ENCODE assay signal across 14 mouse cellular contexts in the genomic region with DNA sequence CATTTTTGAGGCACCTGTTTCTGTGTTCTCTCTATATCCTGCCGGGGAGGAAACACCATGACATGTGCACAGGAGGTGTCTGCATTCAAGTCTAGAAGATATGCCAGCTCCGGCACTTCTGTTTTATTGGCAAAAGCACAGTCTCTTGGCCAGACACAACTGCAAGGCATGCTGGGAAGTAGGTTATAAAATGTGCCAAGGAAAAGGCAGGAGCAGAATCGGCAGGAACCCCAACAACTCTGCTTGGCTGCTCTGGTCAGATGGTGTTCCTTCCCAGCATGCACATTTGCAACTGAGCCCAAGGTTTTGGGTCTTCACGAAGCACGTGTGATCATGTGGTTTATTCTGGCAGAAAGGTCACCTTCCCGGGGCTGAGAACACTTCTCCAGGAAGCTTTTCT.
DNase-seq lines count a peak whose midpoint lies in the region; TF ChIP-seq lines count a peak whose summit lies in the region.
"Had no signal": no experiment of that assay in that cellular context is flagged by ENCODE, and none has a peak within 500 bp of the region (broad histone marks: within the 10 kb centered on the region; RNA-seq: fewer than 3 reads in every experiment).

No protein-coding gene starts in this region.

- no peak overlapping the region for H3K4me3 ChIP-seq in layer of hippocampus, adult 2 months
- H3K4me3 ChIP-seq: erythroblast, embryonic 14.5 days; hindbrain, embryonic 13.5 days; midbrain, embryonic 12.5 days had no signal

- H3K27ac ChIP-seq in layer of hippocampus, adult 2 months, result peak overlapping the region; percentile 40; the same call in 1 of the 2 replicates
- H3K27ac ChIP-seq: hindbrain, embryonic 13.5 days; liver, embryonic 14.5 days; midbrain, embryonic 12.5 days; stomach, postnatal 0 days had no signal

- peak; percentile 30 for DNase-seq in adrenal gland, postnatal 14 days
- DNase-seq in adrenal gland, adult 2 months, result no peak
- peak; percentile 11 to 17 for DNase-seq in heart, adult 9 months (ENCODE audit: low spot score in 2 of 2)
- no peak for DNase-seq in heart, postnatal 14 days
- peak in 1 of 2 experiments; percentile 57 for DNase-seq in layer of hippocampus, adult 2 months (ENCODE audit: low spot score in 2 of 2)
- DNase-seq in layer of hippocampus, postnatal 25 days (ENCODE audit: extremely low spot score in 1 of 2, low spot score in 1 of 2), result no peak
- DNase-seq in right cerebral cortex, postnatal 36 days (ENCODE audit: low spot score in 2 of 2), result peak; percentile 29 to 40
- DNase-seq in right cerebral cortex, postnatal 25 days, result no peak
- DNase-seq: cerebellum, adult 9-11 months had no signal

- intact Hi-C loops in heart, postnatal 14 days (cut with DNase I), result no loop called here

- TF ChIP-seq CTCF in layer of hippocampus, adult 2 months (conservative IDR thresholded peaks at IDR 0.05), result no peak

Comparison
In these comparisons a context has a peak if more than half of its experiments do, and no peak if none do; other contexts are left out.
1. DNase-seq: peak in adrenal gland, postnatal 14 days (single experiment), heart, adult 9 months (2 of 2) and right cerebral cortex, postnatal 36 days (2 of 2); none in adrenal gland, adult 2 months (single experiment), heart, postnatal 14 days (0 of 2), layer of hippocampus, postnatal 25 days (0 of 2) and right cerebral cortex, postnatal 25 days (single experiment).